Mouse (Mus musculus): ENCODE results near the gene Fgf6. TPM values are rescaled to one million over a fixed set of nuclear protein-coding genes. Genes with fewer than 3 reads are reported as not detected.
A peak's percentile ranks its signal among the peaks of the same experiment; 100 is the strongest.

Gene Fgf6
- under 1 TPM; 0.37 to 0.57 TPM for total RNA-seq (2021)
- polyA plus RNA-seq (2012; rRNA removed): 0.26 and 0.39 TPM in 2 replicates
- long read RNA-seq: 0 reads

DNA sequence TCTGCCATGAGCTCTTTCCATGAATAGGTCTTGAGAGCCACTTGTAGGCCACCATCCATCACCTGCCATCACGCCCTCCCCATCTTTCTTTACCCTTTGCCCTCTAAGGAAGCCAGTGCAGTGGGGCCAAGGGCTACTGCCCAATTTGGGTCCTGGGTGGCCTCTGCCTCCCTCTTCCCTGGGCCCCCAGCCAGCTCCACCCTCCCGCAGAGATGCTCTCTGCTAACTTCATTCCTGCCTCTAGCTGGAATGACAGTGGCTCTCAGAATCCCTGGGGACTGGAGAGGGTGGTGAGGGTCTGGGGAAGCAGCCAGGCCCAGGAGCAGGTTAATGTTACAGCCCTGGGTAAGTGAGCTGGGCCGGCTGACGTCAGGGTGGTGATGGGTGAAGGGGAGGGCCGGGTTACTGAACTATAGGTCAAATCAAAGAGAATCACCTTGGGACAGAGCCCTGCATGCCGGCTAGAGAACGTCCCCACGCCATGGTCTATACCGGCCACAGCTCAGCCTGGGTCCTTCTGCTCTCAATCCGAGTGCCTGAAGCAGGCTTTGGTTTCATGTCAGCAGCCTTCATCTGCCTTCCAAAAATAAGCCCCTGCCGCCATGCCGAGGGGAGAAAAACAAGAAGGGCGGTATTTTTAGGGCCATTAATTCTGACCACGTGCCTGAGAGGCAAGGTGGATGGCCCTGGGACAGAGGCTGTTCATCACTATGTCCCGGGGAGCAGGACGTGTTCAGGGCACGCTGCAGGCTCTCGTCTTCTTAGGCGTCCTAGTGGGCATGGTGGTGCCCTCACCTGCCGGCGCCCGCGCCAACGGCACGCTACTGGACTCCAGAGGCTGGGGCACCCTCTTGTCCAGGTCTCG, at the start of gene Fgf6:
Gene Fgf6, plus strand, starts transcription at position 681 of the 865 bp plus-strand sequence.
- no peak for DNase-seq
- Histone ChIP-seq H3K27ac (no peak within 1 kb of the TSS), H3K9ac (ENCODE audit: low read depth, low read length) (no peak within 1 kb of the TSS), H3K4me1 (ENCODE audit: control insufficient read depth, insufficient read depth, low read length) (no peaks in the 10 kb centered on the region), H3K36me3 (ENCODE audit: control insufficient read depth, insufficient read depth, low read length) (no peaks in the 10 kb centered on the region), H3K79me2 (replicated peaks; ENCODE audit: control insufficient read depth, insufficient read depth, low read length) (no peaks in the 10 kb centered on the region), H3K27me3 (ENCODE audit: control insufficient read depth, insufficient read depth, low read length) (no peaks in the 10 kb centered on the region), H3K4me3 (no peak within 1 kb of the TSS)
- intact Hi-C loops (cut with DNase I): no loop called here
- TF ChIP-seq EP300 (IDR thresholded peaks at IDR 0.05; ENCODE audit: insufficient read depth, low read depth, low read length): no peak
- TF ChIP-seq POLR2A (IDR thresholded peaks at IDR 0.05; ENCODE audit: insufficient read depth, low read depth, low read length): no peak
- no peak for TF ChIP-seq CTCF (IDR thresholded peaks at IDR 0.05)
- WGBS: 71% methylated on average over 26 of the region's 26 CpGs

DNA sequence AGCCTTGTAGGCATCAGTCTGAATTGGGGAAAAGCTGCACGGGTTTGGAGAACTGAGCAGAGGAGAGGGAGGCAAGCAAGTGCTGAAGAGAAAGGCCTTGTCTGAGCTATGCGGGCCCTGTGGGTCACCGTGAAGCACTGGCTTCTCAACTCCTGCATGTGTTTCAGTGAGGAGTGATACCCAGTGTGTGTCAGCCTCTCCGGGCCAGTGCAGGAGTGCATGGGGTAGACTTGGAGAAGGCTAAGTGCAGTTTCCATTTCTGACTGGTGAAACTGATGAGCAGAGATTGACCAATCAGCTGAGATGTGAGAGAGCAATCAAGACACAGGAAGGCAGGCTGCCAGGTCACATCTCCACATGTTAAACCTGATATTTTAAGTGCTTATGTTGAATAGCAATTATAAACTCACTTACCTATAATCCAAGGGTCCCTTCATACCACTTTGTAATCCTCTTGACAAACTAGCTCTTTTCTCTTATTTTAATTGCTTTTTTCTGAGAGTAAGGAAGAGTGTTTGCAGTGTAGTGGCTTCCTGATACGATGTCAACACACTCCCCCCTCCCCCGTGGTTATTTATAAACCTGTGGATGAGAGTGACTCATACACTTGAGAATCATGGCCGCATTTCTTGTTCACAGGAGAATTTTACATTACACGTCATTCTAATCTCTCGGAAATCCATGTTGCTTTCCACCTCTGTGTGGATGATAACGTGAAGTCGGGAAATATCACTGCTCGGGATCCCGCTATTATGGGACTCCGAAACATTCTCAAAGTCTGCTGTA, 49.0 kb upstream of the Fgf6 start:
- peak in 1 of 2 experiments; percentile 11 for DNase-seq
- Histone ChIP-seq H3K27me3 (ENCODE audit: control insufficient read depth, insufficient read depth, low read length) (no peaks in the 10 kb centered on the region), H3K36me3 (ENCODE audit: control insufficient read depth, insufficient read depth, low read length) (peaks cover 9% of the 10 kb centered on the region), H3K4me1 (ENCODE audit: control insufficient read depth, insufficient read depth, low read length) (peaks cover 5% of the 10 kb centered on the region; the same call in 1 of the 2 replicates), H3K27ac (peak overlapping the region; percentile 47), H3K9ac (ENCODE audit: low read depth, low read length) (no peak overlapping the region), H3K4me3 (no peak overlapping the region), H3K79me2 (replicated peaks; ENCODE audit: control insufficient read depth, insufficient read depth, low read length) (no peaks in the 10 kb centered on the region)
- TF ChIP-seq CTCF (IDR thresholded peaks at IDR 0.05) (no peak), EP300 (IDR thresholded peaks at IDR 0.05; ENCODE audit: insufficient read depth, low read depth, low read length) (no peak), POLR2A (IDR thresholded peaks at IDR 0.05; ENCODE audit: insufficient read depth, low read depth, low read length) (no peak)
- WGBS: 34% methylated on average over 14 of the region's 14 CpGs
- intact Hi-C loops (cut with DNase I): no loop called here

DNA sequence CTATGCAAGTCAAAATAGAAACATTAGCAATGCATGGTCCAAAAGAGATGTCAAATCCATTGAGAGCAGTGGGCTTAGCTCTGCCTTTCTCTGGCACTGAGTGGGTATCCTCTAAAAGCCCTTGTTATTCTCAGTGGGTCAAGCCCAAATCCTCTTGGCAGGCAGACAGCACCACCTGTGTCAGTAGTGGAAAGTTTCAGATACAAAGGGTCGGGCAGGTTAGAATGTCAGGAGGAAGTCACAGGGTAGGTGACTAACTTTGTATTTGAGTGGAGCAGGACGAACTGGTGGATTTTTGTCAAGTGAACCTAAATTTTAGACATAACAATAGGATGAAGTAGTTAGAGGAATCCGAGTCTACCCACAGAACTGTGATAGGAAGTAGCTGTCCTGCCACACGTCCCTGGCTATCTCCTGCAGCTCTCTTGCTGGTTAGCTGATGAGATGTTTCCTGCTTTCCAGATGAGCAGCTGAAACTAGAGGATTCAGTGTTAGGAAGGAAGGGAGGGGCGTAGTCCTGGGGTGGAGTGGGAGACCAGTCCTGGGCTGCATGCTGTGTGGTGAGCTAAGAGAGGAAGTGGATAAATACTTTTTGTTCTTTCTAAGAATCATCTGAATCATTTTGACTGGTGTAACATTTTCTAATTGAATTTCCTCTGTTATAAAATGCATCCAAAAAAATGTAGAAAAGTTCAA, 33.7 kb upstream of the Fgf6 start:
- Histone ChIP-seq H3K4me1 (ENCODE audit: control insufficient read depth, insufficient read depth, low read length) (peaks cover 5% of the 10 kb centered on the region), H3K27me3 (ENCODE audit: control insufficient read depth, insufficient read depth, low read length) (no peaks in the 10 kb centered on the region), H3K9ac (ENCODE audit: low read depth, low read length) (no peak overlapping the region), H3K27ac (peak overlapping the region; percentile 10), H3K79me2 (replicated peaks; ENCODE audit: control insufficient read depth, insufficient read depth, low read length) (no peaks in the 10 kb centered on the region), H3K4me3 (no peak overlapping the region), H3K36me3 (ENCODE audit: control insufficient read depth, insufficient read depth, low read length) (no peaks in the 10 kb centered on the region)
- DNase-seq: peak in 1 of 2 experiments; percentile 39
- TF ChIP-seq POLR2A (IDR thresholded peaks at IDR 0.05; ENCODE audit: insufficient read depth, low read depth, low read length) (no peak), EP300 (IDR thresholded peaks at IDR 0.05; ENCODE audit: insufficient read depth, low read depth, low read length) (no peak), CTCF (IDR thresholded peaks at IDR 0.05) (no peak)
- 9% methylated on average over 5 of the region's 5 CpGs for WGBS
- intact Hi-C loops (cut with DNase I): loop anchor here (2.0 kb wide), 1 partner anchor 43 kb away; no protein-coding TSS in a partner anchor

DNA sequence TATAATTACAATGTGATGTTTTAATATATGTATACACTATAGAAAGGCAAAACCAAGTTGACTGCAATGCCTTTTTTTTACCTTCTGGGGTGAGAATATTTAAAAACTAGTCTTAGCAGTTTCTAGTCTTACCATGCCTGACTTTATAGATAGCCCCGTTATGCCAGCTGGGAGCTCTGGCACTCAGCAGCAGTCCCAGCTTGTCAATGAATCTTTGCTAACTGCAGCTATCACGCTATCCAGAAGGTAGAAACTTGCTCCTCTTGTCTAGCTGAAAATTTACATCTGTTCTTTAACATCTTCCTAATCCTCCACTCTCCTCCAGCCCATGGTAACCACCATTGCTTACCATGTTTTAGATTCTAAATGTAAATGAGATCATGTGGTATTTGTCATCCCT, 21.7 kb upstream of the Fgf6 start:
- H3K4me1 ChIP-seq (ENCODE audit: control insufficient read depth, insufficient read depth, low read length): no peaks in the 10 kb centered on the region; the same call in 1 of the 2 replicates
- no peak for TF ChIP-seq EP300 (IDR thresholded peaks at IDR 0.05; ENCODE audit: insufficient read depth, low read depth, low read length)
- TF ChIP-seq CTCF (IDR thresholded peaks at IDR 0.05): no peak
- no peak for TF ChIP-seq POLR2A (IDR thresholded peaks at IDR 0.05; ENCODE audit: insufficient read depth, low read depth, low read length)
- H3K4me3 ChIP-seq: no peak overlapping the region
- DNase-seq: no peak
- no peak overlapping the region for H3K9ac ChIP-seq (ENCODE audit: low read depth, low read length)
- H3K36me3 ChIP-seq (ENCODE audit: control insufficient read depth, insufficient read depth, low read length): no peaks in the 10 kb centered on the region
- H3K27ac ChIP-seq: no peak overlapping the region
- no peaks in the 10 kb centered on the region for H3K27me3 ChIP-seq (ENCODE audit: control insufficient read depth, insufficient read depth, low read length)
- no peaks in the 10 kb centered on the region for H3K79me2 ChIP-seq (replicated peaks; ENCODE audit: control insufficient read depth, insufficient read depth, low read length)
- 75% methylated on average over 2 of the region's 2 CpGs for WGBS
- intact Hi-C loops (cut with DNase I): no loop called here

DNA sequence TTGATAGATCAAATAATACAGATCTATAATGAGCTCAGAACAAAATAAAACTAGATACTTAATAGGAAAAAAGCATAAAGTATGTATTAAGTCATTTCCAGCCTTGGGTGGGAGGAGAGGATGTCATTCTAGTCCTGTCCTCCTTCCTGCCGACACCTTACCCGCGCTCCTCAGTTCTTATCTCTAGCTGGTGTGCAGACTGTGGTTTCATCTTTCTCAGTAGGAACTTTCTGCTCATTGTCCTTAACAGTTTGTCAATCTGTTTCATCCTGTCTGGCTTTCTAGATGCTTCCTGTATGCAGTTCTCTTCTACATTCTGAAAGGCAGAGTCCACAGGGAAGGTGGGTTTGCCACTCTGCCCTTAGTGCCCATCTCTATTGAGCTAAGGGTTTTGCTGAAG, 19.9 kb upstream of the Fgf6 start:
- Histone ChIP-seq H3K9ac (ENCODE audit: low read depth, low read length) (no peak overlapping the region), H3K27ac (no peak overlapping the region), H3K4me1 (ENCODE audit: control insufficient read depth, insufficient read depth, low read length) (no peaks in the 10 kb centered on the region; the same call in 1 of the 2 replicates), H3K79me2 (replicated peaks; ENCODE audit: control insufficient read depth, insufficient read depth, low read length) (no peaks in the 10 kb centered on the region), H3K36me3 (ENCODE audit: control insufficient read depth, insufficient read depth, low read length) (no peaks in the 10 kb centered on the region), H3K4me3 (no peak overlapping the region), H3K27me3 (ENCODE audit: control insufficient read depth, insufficient read depth, low read length) (no peaks in the 10 kb centered on the region)
- DNase-seq: no peak
- 26% methylated on average over 3 of the region's 3 CpGs for WGBS
- no peak for TF ChIP-seq CTCF (IDR thresholded peaks at IDR 0.05)
- no peak for TF ChIP-seq EP300 (IDR thresholded peaks at IDR 0.05; ENCODE audit: insufficient read depth, low read depth, low read length)
- TF ChIP-seq POLR2A (IDR thresholded peaks at IDR 0.05; ENCODE audit: insufficient read depth, low read depth, low read length): no peak
- intact Hi-C loops (cut with DNase I): no loop called here

All from heart, adult 2 months (tissue).